Mouse (Mus musculus): Measurements from ENCODE around the gene Slc44a2.

Gene Slc44a2

GRCm38 (mm10) chr9:21333523-21333922 is 13.0 kb downstream of the Slc44a2 start:
- no peak for DNase-seq (ENCODE audit: low spot score)

GRCm38 (mm10) chr9:21334747-21335146 is 14.2 kb downstream of the Slc44a2 start:
- DNase-seq (ENCODE audit: low spot score): no peak

GRCm38 (mm10) chr9:21335391-21335790 is 14.9 kb downstream of the Slc44a2 start:
- no peak for DNase-seq (ENCODE audit: low spot score)

GRCm38 (mm10) chr9:21336491-21336890 is 16.0 kb downstream of the Slc44a2 start:
- no peak for DNase-seq (ENCODE audit: low spot score)

GRCm38 (mm10) chr9:21337652-21338051 is 17.2 kb downstream of the Slc44a2 start:
- DNase-seq (ENCODE audit: low spot score): no peak

GRCm38 (mm10) chr9:21340411-21340810 is 19.9 kb downstream of the Slc44a2 start:
- DNase-seq (ENCODE audit: low spot score): no peak

- DNase-seq (ENCODE audit: low spot score): no peak
These were observed 26.3 kb downstream of the Slc44a2 start for GRCm38 (mm10) chr9:21346627-21347365.

GRCm38 (mm10) chr9:21348152-21348551 is 27.7 kb downstream of the Slc44a2 start:
- no peak for DNase-seq (ENCODE audit: low spot score)

GRCm38 (mm10) chr9:21351178-21351577 is 30.7 kb downstream of the Slc44a2 start:
- DNase-seq (ENCODE audit: low spot score): no peak

GRCm38 (mm10) chr9:21351702-21352377 is 31.3 kb downstream of the Slc44a2 start:
- DNase-seq (ENCODE audit: low spot score): no peak

- no peak for DNase-seq (ENCODE audit: low spot score)
These were observed 32.2 kb downstream of the Slc44a2 start for GRCm38 (mm10) chr9:21352463-21353372.

- DNase-seq (ENCODE audit: low spot score): no peak
These were observed 32.8 kb downstream of the Slc44a2 start for GRCm38 (mm10) chr9:21353373-21353686.

GRCm38 (mm10) chr9:21354796-21355195 is 34.3 kb downstream of the Slc44a2 start:
- DNase-seq (ENCODE audit: low spot score): no peak

GRCm38 (mm10) chr9:21356981-21357718 is 36.7 kb downstream of the Slc44a2 start:
- peak; percentile 79 for DNase-seq (ENCODE audit: low spot score)

- DNase-seq (ENCODE audit: low spot score): peak; percentile 82
These were observed 46.2 kb downstream of the Slc44a2 start for GRCm38 (mm10) chr9:21366541-21367220.

GRCm38 (mm10) chr9:21367357-21368111 is 47.0 kb downstream of the Slc44a2 start, which contains the start of gene Ilf3:
Gene Ilf3, plus strand, starts transcription at chr9:21367871.
- DNase-seq (ENCODE audit: low spot score): peak; percentile 100

- DNase-seq (ENCODE audit: low spot score): peak; percentile 67
These were observed 47.7 kb downstream of the Slc44a2 start for GRCm38 (mm10) chr9:21368131-21368584.

GRCm38 (mm10) chr9:21369080-21369479 is 48.6 kb downstream of the Slc44a2 start:
- DNase-seq (ENCODE audit: low spot score): no peak

GRCm38 (mm10) chr9:21370876-21371275 is 50.4 kb downstream of the Slc44a2 start:
- no peak for DNase-seq (ENCODE audit: low spot score)

GRCm38 (mm10) chr9:21372508-21372907 is 52.0 kb downstream of the Slc44a2 start:
- no peak for DNase-seq (ENCODE audit: low spot score)
